Mouse (Mus musculus) regulatory T cell (primary cell): Measurements from ENCODE around the gene Bdkrb1.

Experiments used
- in situ Hi-C: fragments of 300-600 bp; cut with MboI, MseI; formaldehyde crosslinking; loops from one replicate; pipeline ENCODE4 v1.15.1; 2025; ENCODE audit warnings: high pct_unique_total_duplicates

The Bdkrb1 gene

GRCm38 (mm10) chr12:105598503-105598902 is 4.4 kb upstream of the Bdkrb1 start:
- in situ Hi-C loops = no loop called here

DNA sequence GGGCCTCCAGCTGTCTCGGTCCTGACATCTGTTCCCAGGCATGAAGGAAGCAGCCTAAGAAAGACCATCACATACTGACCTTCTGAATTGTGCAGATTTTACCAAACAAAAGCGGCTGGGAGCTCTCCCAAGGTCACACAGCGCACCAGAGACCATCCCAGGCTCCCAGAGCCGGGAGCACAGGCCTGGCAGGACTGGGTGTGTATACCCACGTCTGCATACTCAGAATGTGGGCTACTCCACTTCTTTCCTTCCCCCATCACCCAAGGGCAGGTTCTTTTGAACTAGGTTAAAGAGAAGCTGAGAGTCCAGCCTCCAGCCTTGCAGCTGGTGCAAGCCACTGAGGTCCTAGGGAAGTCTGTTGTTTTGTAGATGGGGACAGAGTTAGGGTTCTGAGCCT is 3.8 kb upstream of the Bdkrb1 start:
- in situ Hi-C loops = no loop called here

GRCm38 (mm10) chr12:105601586-105601985 is 1.3 kb upstream of the Bdkrb1 start:
- in situ Hi-C loops = no loop called here

DNA sequence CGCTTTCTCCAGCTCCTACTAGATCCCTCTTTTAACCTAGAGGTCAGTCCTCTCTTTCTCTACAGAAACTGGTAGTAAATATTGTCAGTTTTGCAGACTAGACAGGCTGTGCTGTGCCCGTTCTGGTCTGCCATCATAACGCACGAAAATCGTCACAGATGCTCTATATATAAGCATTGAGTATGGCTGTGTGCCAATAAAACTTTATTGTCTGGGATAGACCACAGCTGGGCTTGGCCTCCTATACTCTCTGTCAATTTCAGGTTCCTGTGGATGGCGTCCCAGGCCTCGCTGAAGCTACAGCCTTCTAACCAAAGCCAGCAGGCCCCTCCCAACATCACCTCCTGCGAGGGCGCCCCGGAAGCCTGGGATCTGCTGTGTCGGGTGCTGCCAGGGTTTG is 1.0 kb downstream of the Bdkrb1 start:
- in situ Hi-C loops = no loop called here

- in situ Hi-C loops = no loop called here
Measured at GRCm38 (mm10) chr12:105605212-105605611, 2.3 kb downstream of the Bdkrb1 start.

- in situ Hi-C loops = no loop called here
Measured at GRCm38 (mm10) chr12:105606881-105607280, 4.0 kb downstream of the Bdkrb1 start.

DNA sequence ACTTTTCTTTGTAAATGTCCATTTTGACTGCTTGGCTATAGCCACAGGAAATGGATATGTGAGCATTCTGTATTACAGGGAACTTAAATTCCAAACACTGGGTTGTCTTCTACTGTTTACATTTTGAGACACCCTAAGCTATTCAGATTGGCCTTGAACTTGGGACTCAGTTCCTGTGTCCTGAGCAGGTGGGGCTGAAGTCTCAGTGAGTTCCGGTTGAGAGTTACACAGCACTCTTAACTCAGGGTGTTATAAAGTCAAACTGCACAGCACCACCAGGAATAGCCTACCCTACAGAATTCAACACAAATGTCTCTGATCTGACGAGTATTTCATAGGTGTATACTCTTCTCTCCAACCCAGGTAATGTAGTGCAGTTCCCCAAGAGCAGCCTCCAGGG is 8.2 kb downstream of the Bdkrb1 start:
- in situ Hi-C loops = no loop called here

DNA sequence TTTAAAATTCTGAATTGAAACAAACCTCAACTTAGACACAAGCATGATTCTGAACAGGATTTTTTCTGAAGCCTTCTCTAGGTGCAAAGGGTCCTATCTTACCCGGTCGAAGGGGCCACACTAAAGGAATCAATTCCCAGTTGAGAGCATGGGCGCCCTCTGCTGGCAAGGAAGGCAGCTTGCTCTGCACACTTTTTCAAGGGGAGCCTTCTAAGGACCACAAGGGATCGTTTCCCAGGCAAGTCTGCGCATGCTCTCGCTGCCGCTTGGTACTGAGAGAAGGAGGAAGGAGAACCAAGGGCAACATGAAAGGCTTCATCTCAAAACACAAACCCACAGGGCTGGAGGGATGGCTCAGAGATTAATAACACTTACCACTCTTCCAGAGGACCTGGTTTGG is 8.9 kb downstream of the Bdkrb1 start:
- in situ Hi-C loops = no loop called here

- in situ Hi-C loops = no loop called here
Measured at GRCm38 (mm10) chr12:105613559-105613958, 10.7 kb downstream of the Bdkrb1 start.

DNA sequence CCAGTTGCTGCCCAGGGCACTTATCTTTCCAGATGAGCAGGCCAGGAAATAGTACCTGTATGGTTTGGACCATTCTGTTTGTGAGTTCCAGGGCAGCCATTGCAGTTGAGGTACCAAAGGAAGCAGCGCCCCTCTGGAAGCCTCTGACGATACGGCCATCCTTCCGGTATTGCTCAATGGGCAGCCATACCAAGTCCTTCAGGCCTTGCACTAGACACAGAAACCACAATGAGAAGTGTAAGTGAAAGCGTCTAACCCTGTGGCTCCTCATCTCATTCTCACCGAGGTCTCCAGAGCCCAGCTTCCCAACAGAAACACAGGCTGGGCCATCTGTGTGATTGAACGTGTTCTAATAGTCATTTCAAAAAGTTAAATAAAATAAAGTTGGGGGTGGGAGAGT is 19.2 kb downstream of the Bdkrb1 start:
- in situ Hi-C loops = no loop called here

DNA sequence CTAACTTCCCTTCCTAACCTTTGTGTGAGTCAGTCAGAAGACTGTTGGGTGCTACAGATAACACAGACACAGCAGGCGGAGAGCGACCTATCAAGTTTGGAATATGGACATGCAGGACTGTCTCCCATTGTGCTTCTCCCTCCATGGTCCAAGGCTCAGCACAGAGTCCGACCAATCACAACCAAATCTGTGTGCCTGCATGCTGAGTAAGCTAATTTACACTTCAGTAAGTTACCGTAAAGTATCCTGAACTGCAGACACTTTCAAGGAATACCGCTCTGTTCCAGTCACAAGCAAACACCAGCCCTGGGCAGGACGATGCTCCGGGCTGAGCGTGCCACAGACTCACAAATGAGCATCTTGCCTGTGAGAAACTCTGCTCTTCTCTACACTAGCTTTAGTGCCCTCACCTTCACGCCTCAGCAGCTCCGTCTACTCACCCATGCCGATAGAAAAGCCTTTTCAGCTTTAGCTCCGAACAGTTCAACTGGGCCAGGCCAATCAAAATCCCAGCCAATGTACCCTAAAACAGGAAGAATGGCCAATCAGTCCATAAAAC is 20.2 kb downstream of the Bdkrb1 start:
- in situ Hi-C loops = no loop called here

DNA sequence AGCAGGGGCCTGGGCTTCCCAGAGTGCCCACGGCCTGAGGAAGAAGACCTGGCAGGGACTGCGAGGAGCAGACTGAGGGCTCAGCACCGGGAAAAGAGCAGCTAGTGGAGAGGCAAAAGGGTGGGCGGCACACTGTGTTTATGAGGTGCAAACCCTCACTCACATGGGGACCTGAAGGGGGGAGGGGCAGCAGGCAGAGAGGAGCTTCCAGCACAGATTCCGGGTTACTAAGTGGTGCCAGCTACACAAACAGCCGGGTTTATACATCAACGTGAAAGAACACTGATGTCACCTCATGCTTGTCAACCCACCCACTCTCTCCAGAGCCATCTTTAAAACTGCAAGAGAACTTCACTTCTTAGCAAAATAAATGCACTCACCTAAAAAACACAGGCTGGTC is 22.9 kb downstream of the Bdkrb1 start:
- in situ Hi-C loops = loop anchor here (25.0 kb wide), 1 partner anchor 913 kb away; no protein-coding TSS in a partner anchor

DNA sequence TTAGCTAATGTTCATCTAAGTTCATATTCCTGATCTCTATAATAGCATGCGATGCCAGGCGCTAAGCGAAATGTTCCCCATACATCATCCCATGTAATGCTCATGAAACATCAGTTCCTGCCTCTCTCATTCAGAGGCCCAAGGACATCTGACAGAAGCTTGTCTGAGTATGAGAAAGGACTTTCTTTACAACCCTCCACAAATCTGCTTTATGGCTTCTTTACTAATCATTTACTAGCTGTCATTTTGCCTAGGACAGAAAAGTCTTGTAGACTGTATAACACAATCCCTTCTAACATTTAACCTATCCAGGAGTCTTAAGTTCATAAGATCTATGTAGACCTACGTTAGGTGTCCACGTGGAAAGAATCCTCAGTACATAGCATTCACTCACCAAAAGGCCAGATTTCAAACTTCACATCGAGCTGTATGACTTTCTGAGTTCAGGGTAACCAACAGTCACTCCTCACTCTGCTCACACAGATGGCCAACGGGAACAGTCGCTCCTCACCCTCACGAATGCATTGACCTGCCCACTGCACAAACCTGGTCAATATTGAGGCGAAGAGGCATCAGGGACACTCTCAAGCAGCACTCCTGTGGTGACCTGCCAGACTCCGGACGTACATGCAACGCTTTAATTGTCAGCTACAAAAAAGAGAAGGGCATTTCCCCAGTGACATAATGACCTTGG is 31.6 kb downstream of the Bdkrb1 start:
- in situ Hi-C loops = loop anchor here (25.0 kb wide), 1 partner anchor 922 kb away; no protein-coding TSS in a partner anchor

DNA sequence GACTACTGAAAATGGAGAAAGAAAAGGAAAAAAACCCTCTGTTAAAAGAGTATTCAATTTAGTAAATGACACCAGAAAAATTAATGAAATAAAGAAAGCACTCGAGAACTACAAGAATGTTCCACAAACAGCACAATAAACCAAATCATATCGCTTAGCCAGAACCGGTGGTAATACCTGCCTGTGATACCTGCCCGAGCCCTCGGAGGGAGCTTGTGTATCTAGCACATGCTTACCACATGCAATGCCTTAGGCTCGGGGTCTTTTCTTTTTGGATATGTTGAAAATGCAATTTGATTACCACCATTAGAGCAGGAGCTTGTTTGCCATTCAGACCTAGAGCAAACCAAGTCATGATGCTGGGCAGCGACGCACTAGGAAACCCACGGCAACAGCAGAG is 33.7 kb downstream of the Bdkrb1 start:
- in situ Hi-C loops = loop anchor here (25.0 kb wide), 1 partner anchor 924 kb away; no protein-coding TSS in a partner anchor

DNA sequence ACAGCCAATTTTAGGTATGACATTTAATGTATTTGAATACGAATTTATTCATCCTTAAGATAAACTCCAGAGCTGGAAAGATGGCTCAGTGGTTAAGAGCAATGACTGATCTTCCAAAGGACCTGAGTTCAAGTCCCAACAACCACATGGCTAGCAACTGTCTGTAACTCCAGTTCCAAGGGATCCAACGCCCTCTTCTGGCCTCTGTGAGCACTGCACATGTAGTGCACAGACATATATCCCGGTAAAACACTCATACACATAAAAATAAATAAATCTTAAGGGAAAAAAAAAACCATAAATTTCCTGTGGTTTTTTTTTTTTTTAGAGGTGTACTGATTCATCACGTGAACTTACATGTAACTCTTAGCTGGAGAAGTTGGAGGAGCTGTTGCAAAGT is 34.7 kb downstream of the Bdkrb1 start:
- in situ Hi-C loops = loop anchor here (25.0 kb wide), 1 partner anchor 925 kb away; no protein-coding TSS in a partner anchor

GRCm38 (mm10) chr12:105642770-105643321 is 40.0 kb downstream of the Bdkrb1 start:
- in situ Hi-C loops = loop anchor here (25.0 kb wide), 1 partner anchor 931 kb away; no protein-coding TSS in a partner anchor
